Comparison of ENCODE assay signal across 8 mouse cellular contexts in genomic region chr13:53779150-53779549, GRCm38 (mm10).
DNase-seq lines count a peak whose midpoint lies in the region; ATAC-seq and TF ChIP-seq lines count a peak whose summit lies in the region.

No protein-coding gene starts in this region.

- H3K79me2 ChIP-seq in heart, adult 2 months (replicated peaks; ENCODE audit: control insufficient read depth, insufficient read depth, low read length): no peaks in the 10 kb centered on the region

- no peak for DNase-seq in heart, adult 2 months
- DNase-seq in heart, embryonic 10.5 days (ENCODE audit: low spot score): no peak
- peak; percentile 30 for DNase-seq in urinary bladder, postnatal 14 days (ENCODE audit: low spot score)
- no peak for DNase-seq in urinary bladder, adult 18-20 months (ENCODE audit: low spot score in 2 of 2)
- DNase-seq in lung, postnatal 36 days: peak; percentile 16

- intact Hi-C loops in heart, adult 2 months (cut with DNase I): loop anchor here (10.0 kb wide), 1 partner anchor 446 kb away; no protein-coding TSS in a partner anchor

- H3K9me3 ChIP-seq in heart, embryonic 10.5 days: no peaks in the 10 kb centered on the region
- no peaks in the 10 kb centered on the region for H3K9me3 ChIP-seq in heart, embryonic 12.5 days (replicated peaks)

- H3K4me3 ChIP-seq in heart, adult 2 months: no peak overlapping the region
- no peak overlapping the region for H3K4me3 ChIP-seq in heart, embryonic 10.5 days
- H3K4me3 ChIP-seq in embryonic fibroblast, embryonic 13.5 days (ENCODE audit: insufficient read depth, low read length): no peak overlapping the region
- no peak overlapping the region for H3K4me3 ChIP-seq in heart, embryonic 12.5 days

- WGBS in heart, adult 2 months: 51% methylated on average over 4 of the region's 4 CpGs
- 54% methylated on average over 4 of the region's 4 CpGs for WGBS in heart, embryonic 10.5 days
- WGBS in heart, embryonic 12.5 days: 44% methylated on average over 4 of the region's 4 CpGs

- H3K4me2 ChIP-seq in heart, embryonic 12.5 days: no peak overlapping the region

- peak; percentile 70 for TF ChIP-seq CTCF in heart, adult 2 months (IDR thresholded peaks at IDR 0.05)
- TF ChIP-seq CTCF in embryonic fibroblast, embryonic 13.5 days (IDR thresholded peaks at IDR 0.05; ENCODE audit: borderline replicate concordance, insufficient read depth, low read length): 0 out of 2 replicates have a peak, but pooled peaks have one; percentile 14

- H3K27ac ChIP-seq in heart, adult 2 months: no peak overlapping the region
- no peak overlapping the region for H3K27ac ChIP-seq in heart, embryonic 10.5 days
- H3K27ac ChIP-seq in embryonic fibroblast, embryonic 13.5 days (ENCODE audit: insufficient read depth, low read length): no peak overlapping the region
- H3K27ac ChIP-seq in heart, embryonic 12.5 days (ENCODE audit: poor library complexity, severe bottlenecking): no peak overlapping the region

- H3K36me3 ChIP-seq in heart, adult 2 months (ENCODE audit: control insufficient read depth, insufficient read depth, low read length): no peaks in the 10 kb centered on the region
- H3K36me3 ChIP-seq in heart, embryonic 10.5 days: no peaks in the 10 kb centered on the region
- H3K36me3 ChIP-seq in heart, embryonic 12.5 days: no peaks in the 10 kb centered on the region

- TF ChIP-seq EP300 in heart, adult 2 months (IDR thresholded peaks at IDR 0.05; ENCODE audit: insufficient read depth, low read depth, low read length): no peak

- no peaks in the 10 kb centered on the region for H3K27me3 ChIP-seq in heart, adult 2 months (ENCODE audit: control insufficient read depth, insufficient read depth, low read length)
- H3K27me3 ChIP-seq in heart, embryonic 10.5 days (ENCODE audit: insufficient read depth, poor library complexity, severe bottlenecking): peaks cover 20% of the 10 kb centered on the region
- H3K27me3 ChIP-seq in heart, embryonic 12.5 days (replicated peaks): peaks cover 7% of the 10 kb centered on the region; the same call in 1 of the 2 replicates

- H3K9ac ChIP-seq in heart, adult 2 months (ENCODE audit: low read depth, low read length): no peak overlapping the region
- no peak overlapping the region for H3K9ac ChIP-seq in heart, embryonic 12.5 days

- TF ChIP-seq POLR2A in heart, adult 2 months (IDR thresholded peaks at IDR 0.05; ENCODE audit: insufficient read depth, low read depth, low read length): no peak
- no peak for TF ChIP-seq POLR2A in embryonic fibroblast, embryonic 13.5 days (IDR thresholded peaks at IDR 0.05; ENCODE audit: low read depth, low read length)

- no peak for ATAC-seq in megakaryocyte-erythroid progenitor cell, adult 5-6 weeks (replicated peaks; ENCODE audit: low FRiP score, low TSS enrichment, poor library complexity, severe bottlenecking)
- no peak for ATAC-seq in heart, embryonic 12.5 days (ENCODE audit: insufficient number of reproducible peaks, low FRiP score)

- no peaks in the 10 kb centered on the region for H3K4me1 ChIP-seq in heart, adult 2 months (ENCODE audit: control insufficient read depth, insufficient read depth, low read length)
- no peaks in the 10 kb centered on the region for H3K4me1 ChIP-seq in heart, embryonic 10.5 days
- no peaks in the 10 kb centered on the region for H3K4me1 ChIP-seq in embryonic fibroblast, embryonic 13.5 days (ENCODE audit: control insufficient read depth, insufficient read depth, low read length)
- H3K4me1 ChIP-seq in heart, embryonic 12.5 days (replicated peaks): no peaks in the 10 kb centered on the region

Comparison
In these comparisons a context has a peak if more than half of its experiments do, and no peak if none do; other contexts are left out.
1. DNase-seq: peak in urinary bladder, postnatal 14 days (single experiment) and lung, postnatal 36 days (single experiment); none in heart, adult 2 months (0 of 2), heart, embryonic 10.5 days (single experiment) and urinary bladder, adult 18-20 months (0 of 2).